Mouse (Mus musculus) limb, embryonic 12.5 days (tissue): ENCODE measurements around the gene Trim2. TPM values are rescaled to one million over a fixed set of nuclear protein-coding genes. Genes with fewer than 3 reads are reported as not detected.

ENCODE experiments used
- ATAC-seq: fragments of 200-750 bp; cut with Nextera tagmentation; 2 replicates; pipeline ENCODE4 v1.8.0; 2017; ENCODE audit warnings: low read depth, moderate TSS enrichment; ENCODE audit not compliant: insufficient number of reproducible peaks, insufficient read depth, low FRiP score, low TSS enrichment
- H3K27ac ChIP-seq: fragments of 300-500 bp; sonication (generic); 2 replicates; pipeline ENCODE4 v1.5.1; 2016; ENCODE audit warnings: mild to moderate bottlenecking, moderate library complexity
- H3K27me3 ChIP-seq: fragments of 300-500 bp; sonication (generic); 2 replicates; pipeline ENCODE4 v1.6.1; 2016; ENCODE audit warnings: mild to moderate bottlenecking, moderate library complexity
- H3K36me3 ChIP-seq: fragments of 300-500 bp; sonication (generic); 2 replicates; pipeline ENCODE4 v1.6.1; 2016; ENCODE audit warnings: mild to moderate bottlenecking, moderate library complexity
- H3K4me1 ChIP-seq: fragments of 300-500 bp; sonication (generic); replicated peaks from 2 replicates; pipeline ENCODE4 v1.6.1; 2016
- H3K4me2 ChIP-seq: fragments of 300-500 bp; sonication (generic); 2 replicates; pipeline ENCODE4 v1.6.1; 2016; ENCODE audit warnings: mild to moderate bottlenecking, moderate library complexity
- H3K4me3 ChIP-seq: fragments of 300-500 bp; sonication (generic); replicated peaks from 2 replicates; pipeline ENCODE4 v1.5.1; 2016; ENCODE audit warnings: mild to moderate bottlenecking
- H3K9ac ChIP-seq: fragments of 300-500 bp; sonication (generic); replicated peaks from 2 replicates; pipeline ENCODE4 v1.6.1; 2016; ENCODE audit warnings: mild to moderate bottlenecking, moderate library complexity
- H3K9me3 ChIP-seq: fragments of 300-500 bp; sonication (generic); 2 replicates; pipeline ENCODE4 v1.6.1; 2016; ENCODE audit warnings: mild to moderate bottlenecking, moderate library complexity
- WGBS: fragments of 180-500 bp; shearing (Covaris S2); methylation state at CpG from one replicate; pipeline ENCODE4 v1.1.7; 2016; 5-methylcytosine and 5-hydroxymethylcytosine counted together
- polyA plus RNA-seq: library from polyadenylated mRNA; unstranded; fragments of >200 nt; fragmentation: Nextera tagmentation; extraction: Ambion mirVana; gene quantifications from 2 replicates; pipeline ENCODE4 v1.2.1, GENCODE M21; 2016

The Trim2 gene
- polyA plus RNA-seq, 1 experiment from 2014 or later, result 18.5 TPM

DNA sequence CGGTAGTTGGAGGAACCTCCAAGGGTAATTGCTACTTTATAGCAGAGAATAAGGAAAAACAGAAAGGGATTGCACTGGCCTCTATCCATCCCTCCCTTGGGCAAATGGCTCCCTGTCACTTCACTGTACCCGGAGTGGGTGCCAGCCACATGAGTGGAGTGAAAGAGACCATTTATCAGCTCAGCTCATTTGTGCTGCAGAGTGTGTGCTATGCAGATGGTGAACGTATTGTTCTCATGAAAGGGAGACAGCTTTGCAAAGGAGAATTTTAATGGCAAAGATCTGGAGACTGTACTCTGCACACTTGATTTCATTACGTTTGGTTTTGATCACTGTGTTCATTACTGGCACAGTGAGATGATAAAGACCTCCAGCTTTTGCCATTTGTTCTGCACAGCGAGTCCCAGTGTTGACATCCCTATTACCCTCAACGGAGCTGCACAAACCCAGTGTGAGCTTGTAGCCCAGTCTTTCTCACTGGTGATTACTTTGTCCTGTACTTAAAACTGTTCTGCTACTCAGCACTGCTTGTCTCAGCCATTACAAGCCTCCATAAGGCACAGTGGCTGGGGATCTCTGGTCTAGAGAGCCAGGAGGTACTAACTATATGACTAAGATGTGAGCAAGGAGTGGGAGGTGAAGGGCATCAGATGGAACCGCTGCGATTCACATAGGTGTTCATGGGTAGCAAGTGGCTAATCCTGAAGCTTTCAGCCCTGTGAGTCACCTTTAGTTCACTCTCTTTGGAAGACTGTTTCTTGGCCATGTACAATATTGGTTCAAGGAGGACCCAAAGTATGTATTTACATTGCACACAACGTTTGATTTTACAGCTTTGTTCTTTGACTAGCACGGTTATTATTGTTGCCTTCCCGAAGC lies 53.7 kb downstream of the Trim2 start:
- Histone ChIP-seq H3K9ac (no peak overlapping the region), H3K27me3 (peaks cover 15% of the 10 kb centered on the region), H3K27ac (peak overlapping the region; percentile 2; the same call in 1 of the 2 replicates), H3K9me3 (no peaks in the 10 kb centered on the region), H3K36me3 (no peaks in the 10 kb centered on the region), H3K4me1 (peaks cover 30% of the 10 kb centered on the region), H3K4me3 (no peak overlapping the region), H3K4me2 (no peak overlapping the region)
- ATAC-seq, result no peak
- WGBS, result 61% methylated on average over 11 of the region's 11 CpGs

DNA sequence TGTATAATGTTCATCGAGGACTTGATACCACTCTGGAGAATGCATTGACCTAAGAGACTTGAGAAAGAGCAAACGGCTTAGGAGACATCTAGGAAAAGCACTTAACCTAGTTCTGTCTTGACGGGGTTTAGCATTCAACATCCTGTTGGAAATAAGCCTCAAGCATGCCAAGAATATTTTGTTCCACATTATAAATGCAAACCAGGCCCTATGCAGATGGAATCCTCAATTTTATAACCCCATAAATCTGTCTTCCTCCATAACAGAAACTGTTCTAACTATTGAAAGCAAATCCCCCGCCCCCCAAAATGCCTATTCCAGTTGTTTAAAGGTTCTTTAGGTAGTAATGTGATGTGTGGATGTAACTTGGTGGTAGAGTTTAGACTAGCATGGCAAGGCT lies 55.0 kb downstream of the Trim2 start:
- Histone ChIP-seq H3K9ac (no peak overlapping the region), H3K9me3 (no peaks in the 10 kb centered on the region), H3K4me1 (peaks cover 30% of the 10 kb centered on the region), H3K4me3 (no peak overlapping the region), H3K27me3 (peaks cover 11% of the 10 kb centered on the region), H3K36me3 (no peaks in the 10 kb centered on the region), H3K4me2 (no peak overlapping the region), H3K27ac (no peak overlapping the region)
- WGBS, result 52% methylated on average over 4 of the region's 4 CpGs
- no peak for ATAC-seq

DNA sequence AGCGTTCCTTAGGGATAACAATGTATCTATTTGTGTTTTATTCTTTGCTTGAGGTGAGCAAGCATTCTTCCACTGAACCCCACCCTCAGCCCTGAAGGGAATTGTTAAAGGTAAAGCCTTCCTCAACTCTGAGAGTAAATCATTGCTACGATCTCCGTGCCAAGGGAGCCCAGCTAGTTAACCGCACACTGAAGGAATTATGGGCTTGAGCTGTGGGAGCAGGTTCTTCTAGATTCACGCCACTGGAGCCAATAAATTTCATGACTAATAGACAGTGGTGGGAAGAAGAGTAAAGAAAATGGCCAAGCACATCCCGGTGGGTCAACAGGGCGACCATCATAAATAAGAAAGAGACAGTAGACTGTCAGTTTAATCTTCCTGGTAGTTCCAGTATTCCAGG lies 56.4 kb downstream of the Trim2 start:
- 70% methylated on average over 7 of the region's 7 CpGs for WGBS

DNA sequence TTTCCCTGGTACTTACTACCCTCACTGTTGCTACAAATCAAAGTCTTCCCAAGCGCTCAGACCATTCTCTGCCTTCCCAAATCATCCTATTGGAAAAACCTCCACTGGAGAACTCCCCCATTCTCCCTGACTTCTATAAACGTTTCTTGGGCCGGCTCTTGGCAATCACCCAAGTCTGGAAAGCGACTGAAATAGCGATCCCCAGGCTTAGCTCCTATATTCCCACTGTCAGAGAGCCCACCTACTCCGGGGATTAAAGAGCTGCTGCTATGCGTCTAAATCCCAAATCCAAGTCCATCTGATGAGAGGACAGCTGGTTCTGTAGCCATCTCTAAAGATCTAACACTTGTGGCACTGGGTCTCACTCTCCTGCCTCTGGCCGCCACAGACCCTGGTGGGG lies 58.9 kb downstream of the Trim2 start:
- WGBS, result 58% methylated on average over 8 of the region's 8 CpGs
- H3K9me3 ChIP-seq, result no peaks in the 10 kb centered on the region
- peaks cover 22% of the 10 kb centered on the region for H3K4me1 ChIP-seq
- no peak overlapping the region for H3K4me3 ChIP-seq
- H3K9ac ChIP-seq, result no peak overlapping the region
- no peak overlapping the region for H3K27ac ChIP-seq
- H3K4me2 ChIP-seq, result no peak overlapping the region
- no peaks in the 10 kb centered on the region for H3K36me3 ChIP-seq
- no peaks in the 10 kb centered on the region for H3K27me3 ChIP-seq
- ATAC-seq, result no peak

More for the DNA sequence above, 56.4 kb downstream of the Trim2 start:
- H3K27ac ChIP-seq, result no peak overlapping the region
- H3K9ac ChIP-seq, result no peak overlapping the region
- peaks cover 30% of the 10 kb centered on the region for H3K4me1 ChIP-seq
- no peak for ATAC-seq
- H3K4me3 ChIP-seq, result no peak overlapping the region
- peaks cover 7% of the 10 kb centered on the region for H3K27me3 ChIP-seq
- no peak overlapping the region for H3K4me2 ChIP-seq
- no peaks in the 10 kb centered on the region for H3K9me3 ChIP-seq
- no peaks in the 10 kb centered on the region for H3K36me3 ChIP-seq

DNA sequence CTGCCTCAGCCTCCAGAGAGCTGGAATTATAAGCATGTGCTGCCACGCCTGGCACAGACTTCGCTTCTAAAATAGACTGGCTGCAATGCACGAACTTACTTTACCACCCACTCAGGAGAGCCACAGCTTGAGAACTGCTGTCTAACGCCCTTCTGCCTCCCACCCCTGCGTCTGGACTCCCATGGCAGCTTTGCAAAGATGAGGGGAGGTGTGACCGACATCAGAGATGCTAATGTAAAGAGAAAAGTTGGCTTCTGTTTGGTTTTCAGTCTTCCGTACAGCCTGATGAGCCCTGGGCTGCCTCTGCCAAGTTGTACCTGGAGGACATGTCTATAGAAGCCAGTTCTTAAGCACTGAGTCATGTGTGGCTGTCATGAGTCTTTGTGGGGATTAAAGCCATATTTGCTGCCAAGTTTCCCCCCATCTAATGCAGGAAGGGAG lies 60.2 kb downstream of the Trim2 start:
- ATAC-seq, result no peak
- WGBS, result 87% methylated on average over 7 of the region's 7 CpGs
- H3K27me3 ChIP-seq, result no peaks in the 10 kb centered on the region
- H3K36me3 ChIP-seq, result no peaks in the 10 kb centered on the region
- H3K4me1 ChIP-seq, result peaks cover 10% of the 10 kb centered on the region; the same call in 1 of the 2 replicates
- H3K9ac ChIP-seq, result no peak overlapping the region
- H3K27ac ChIP-seq, result no peak overlapping the region
- H3K4me2 ChIP-seq, result no peak overlapping the region
- H3K4me3 ChIP-seq, result no peak overlapping the region
- H3K9me3 ChIP-seq, result no peaks in the 10 kb centered on the region

DNA sequence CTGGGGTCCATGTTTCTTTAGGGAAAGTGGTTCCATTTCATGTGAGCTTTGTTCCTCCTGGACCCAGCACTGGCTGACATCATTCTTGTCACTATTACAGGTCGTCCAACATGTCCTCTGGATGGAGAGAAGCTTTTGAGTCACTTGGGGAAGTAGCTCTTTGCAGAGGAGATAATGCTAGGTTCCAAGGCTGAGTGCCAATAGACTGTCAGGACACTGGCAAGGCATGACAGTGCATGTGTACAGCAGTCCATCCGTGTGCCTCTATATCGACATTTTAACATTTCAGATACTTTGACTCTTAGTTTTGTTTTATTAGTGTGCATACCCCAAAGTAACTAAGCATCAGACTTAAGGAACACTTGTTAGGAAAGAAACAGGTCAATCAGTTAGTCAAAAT lies 63.6 kb downstream of the Trim2 start:
- no peak overlapping the region for H3K9ac ChIP-seq
- no peaks in the 10 kb centered on the region for H3K36me3 ChIP-seq
- WGBS, result 85% methylated on average over 3 of the region's 3 CpGs
- H3K27me3 ChIP-seq, result no peaks in the 10 kb centered on the region
- no peak overlapping the region for H3K4me3 ChIP-seq
- no peak overlapping the region for H3K4me2 ChIP-seq
- peaks cover 5% of the 10 kb centered on the region; the same call in 1 of the 2 replicates for H3K4me1 ChIP-seq
- 0 out of 2 replicates have a peak, but pooled peaks cover 5% of the 10 kb centered on the region for H3K9me3 ChIP-seq
- H3K27ac ChIP-seq, result no peak overlapping the region
- ATAC-seq, result no peak

DNA sequence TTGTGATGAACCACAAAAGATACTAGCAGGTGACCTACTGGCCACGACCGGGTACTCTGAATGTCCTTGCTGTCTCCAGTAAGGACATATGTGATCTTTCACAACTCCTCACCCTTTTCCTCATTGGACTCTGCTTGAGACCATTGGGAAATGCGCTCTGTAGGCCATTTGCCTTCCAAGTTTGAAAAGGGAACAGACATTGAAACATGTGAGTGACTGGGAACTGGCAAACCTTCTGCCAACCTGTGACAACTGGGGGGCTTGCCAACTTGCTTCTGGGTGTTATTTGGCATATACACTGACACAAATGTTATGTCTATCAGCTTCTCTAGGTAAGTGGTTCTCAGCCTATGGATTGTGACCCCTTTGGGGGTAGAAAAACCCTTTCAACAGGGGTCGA lies 64.2 kb downstream of the Trim2 start:
- no peak overlapping the region for H3K4me2 ChIP-seq
- no peak overlapping the region for H3K4me3 ChIP-seq
- H3K36me3 ChIP-seq, result no peaks in the 10 kb centered on the region
- WGBS, result 90% methylated on average over 4 of the region's 4 CpGs
- no peak overlapping the region for H3K9ac ChIP-seq
- no peak overlapping the region for H3K27ac ChIP-seq
- 0 out of 2 replicates have a peak, but pooled peaks cover 5% of the 10 kb centered on the region for H3K9me3 ChIP-seq
- ATAC-seq, result no peak
- no peaks in the 10 kb centered on the region for H3K4me1 ChIP-seq
- no peaks in the 10 kb centered on the region for H3K27me3 ChIP-seq

DNA sequence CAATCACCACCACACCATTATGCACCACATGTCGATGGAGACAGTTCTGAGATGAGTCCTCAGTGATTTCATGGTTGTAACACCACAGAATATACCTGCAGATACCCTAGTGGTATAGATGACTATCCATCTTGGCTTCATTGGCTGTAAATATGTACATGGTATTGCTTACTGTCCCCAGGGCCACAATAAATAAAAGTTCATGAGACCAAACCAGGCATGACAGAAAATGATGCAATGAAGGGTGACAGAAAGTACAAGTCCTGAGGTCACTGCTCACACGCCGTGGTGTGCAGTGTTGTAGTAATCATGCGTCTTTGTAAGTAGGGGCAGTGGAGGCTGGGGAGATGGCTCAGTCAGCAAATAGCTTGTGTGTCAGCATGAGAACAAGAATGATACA lies 65.6 kb downstream of the Trim2 start:
- Histone ChIP-seq H3K4me3 (no peak overlapping the region), H3K36me3 (no peaks in the 10 kb centered on the region), H3K9ac (no peak overlapping the region), H3K27ac (no peak overlapping the region), H3K27me3 (no peaks in the 10 kb centered on the region), H3K9me3 (0 out of 2 replicates have a peak, but pooled peaks cover 5% of the 10 kb centered on the region), H3K4me2 (no peak overlapping the region), H3K4me1 (no peaks in the 10 kb centered on the region)
- no peak for ATAC-seq
- WGBS, result 94% methylated on average over 4 of the region's 4 CpGs

DNA sequence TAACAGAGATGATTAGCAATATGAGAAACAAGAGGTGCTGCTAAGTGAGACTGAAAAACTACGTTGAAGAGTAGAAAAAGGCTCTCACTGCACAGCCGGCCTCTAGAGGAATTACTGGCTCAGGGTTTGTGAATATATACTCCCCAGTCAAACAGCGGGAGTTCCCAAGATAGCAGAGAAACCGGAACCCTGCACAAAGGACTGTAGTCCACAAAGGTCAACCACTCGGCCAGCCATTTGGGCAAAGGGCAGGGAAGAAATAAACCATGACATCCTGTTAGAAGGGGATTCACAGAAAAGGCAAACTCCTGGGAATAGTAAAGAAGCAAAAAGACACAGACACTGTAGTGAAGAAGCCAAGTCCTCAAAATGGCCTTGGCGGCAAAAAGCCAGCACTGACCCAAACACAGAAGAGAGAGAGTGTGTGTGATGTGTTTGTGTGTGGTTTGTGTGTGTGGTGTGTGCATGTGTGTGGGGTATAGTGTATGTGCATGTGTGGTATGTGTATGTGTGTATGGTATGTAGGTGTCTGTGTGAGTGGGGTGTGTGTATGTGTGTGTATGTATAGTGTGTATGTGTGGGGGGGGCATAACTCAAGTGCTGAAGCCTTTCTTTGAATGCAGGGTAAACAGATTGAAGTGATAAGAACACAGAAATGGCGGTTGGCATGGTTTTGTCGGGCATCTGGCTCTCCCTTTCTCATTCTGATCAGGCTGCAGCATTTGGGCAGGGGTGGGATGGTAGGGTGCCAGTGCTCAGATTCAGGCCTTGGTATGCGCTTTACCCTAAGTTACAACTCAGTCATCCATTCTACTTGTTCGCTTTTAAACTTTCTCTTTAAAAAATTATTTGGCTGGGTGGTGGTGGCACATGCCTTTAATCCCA lies 71.0 kb downstream of the Trim2 start:
- Histone ChIP-seq H3K4me1 (no peaks in the 10 kb centered on the region; the same call in 1 of the 2 replicates), H3K9ac (no peak overlapping the region), H3K27ac (no peak overlapping the region), H3K36me3 (no peaks in the 10 kb centered on the region), H3K4me3 (no peak overlapping the region), H3K9me3 (peaks cover 8% of the 10 kb centered on the region), H3K4me2 (no peak overlapping the region), H3K27me3 (no peaks in the 10 kb centered on the region)
- ATAC-seq, result no peak
- 74% methylated on average over 10 of the region's 10 CpGs for WGBS

DNA sequence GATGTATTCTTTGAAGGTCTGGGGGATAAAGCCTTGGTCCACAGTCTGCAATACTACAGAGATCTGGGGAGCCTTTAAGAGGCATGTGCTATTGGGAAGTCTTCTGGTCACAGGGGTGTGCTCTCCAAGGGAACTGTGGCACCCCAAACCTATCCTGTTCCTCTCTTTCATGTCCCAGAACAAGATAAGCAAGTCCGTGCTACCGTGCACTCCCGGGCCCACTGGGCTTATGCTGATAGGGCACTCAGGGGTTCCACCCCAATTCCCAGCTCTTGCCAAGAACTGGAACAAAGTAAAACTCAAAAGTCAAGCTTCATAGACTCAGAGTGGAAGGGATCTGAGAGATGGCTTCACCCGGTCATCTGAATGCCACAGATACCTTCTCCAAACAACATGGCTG lies 72.1 kb downstream of the Trim2 start:
- Histone ChIP-seq H3K9ac (no peak overlapping the region), H3K27ac (no peak overlapping the region), H3K4me3 (no peak overlapping the region), H3K36me3 (no peaks in the 10 kb centered on the region), H3K27me3 (no peaks in the 10 kb centered on the region), H3K9me3 (peaks cover 6% of the 10 kb centered on the region), H3K4me1 (no peaks in the 10 kb centered on the region; the same call in 1 of the 2 replicates), H3K4me2 (no peak overlapping the region)
- ATAC-seq, result no peak
- WGBS, result 93% methylated on average over 4 of the region's 4 CpGs
